Mouse (Mus musculus) testis, postnatal 14 days (tissue): ENCODE measurements around the gene Fbxl17.

ENCODE experiments used
- DNase-seq: peaks from one replicate; pipeline ENCODE4 v3.0.0; 2021; ENCODE audit warnings: low spot score

Fbxl17 gene

DNA sequence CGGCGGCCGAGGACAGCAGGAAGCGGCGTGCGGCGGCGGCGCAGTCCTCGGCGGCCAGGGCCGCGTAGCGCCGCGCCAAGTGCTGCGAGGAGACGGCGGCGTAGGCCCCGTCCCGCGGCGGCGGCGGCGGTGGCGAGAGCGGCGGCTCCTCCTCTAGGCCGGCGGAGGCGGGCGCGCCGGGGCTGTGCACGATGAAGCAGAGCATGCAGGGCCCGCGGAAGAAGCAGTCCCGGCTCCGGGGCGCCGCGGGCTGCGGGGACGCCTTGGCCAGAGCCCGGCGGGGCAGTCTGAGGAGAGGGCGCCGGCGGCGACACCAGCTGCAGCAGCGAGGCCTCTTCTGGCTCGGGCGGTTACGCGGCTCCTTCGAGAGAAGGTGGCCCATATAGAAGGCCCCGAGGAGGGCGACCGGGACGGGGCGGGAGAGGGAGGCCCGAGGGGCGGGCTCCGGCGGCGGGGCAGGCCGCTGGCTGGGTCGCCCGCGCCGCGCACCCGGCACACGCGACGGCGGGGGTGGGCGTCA lies at the start of gene Fbxl17:
Gene Fbxl17 (minus strand): TSS at position 382 of the 520 bp plus-strand sequence.
- peak; percentile 80 for DNase-seq

DNA sequence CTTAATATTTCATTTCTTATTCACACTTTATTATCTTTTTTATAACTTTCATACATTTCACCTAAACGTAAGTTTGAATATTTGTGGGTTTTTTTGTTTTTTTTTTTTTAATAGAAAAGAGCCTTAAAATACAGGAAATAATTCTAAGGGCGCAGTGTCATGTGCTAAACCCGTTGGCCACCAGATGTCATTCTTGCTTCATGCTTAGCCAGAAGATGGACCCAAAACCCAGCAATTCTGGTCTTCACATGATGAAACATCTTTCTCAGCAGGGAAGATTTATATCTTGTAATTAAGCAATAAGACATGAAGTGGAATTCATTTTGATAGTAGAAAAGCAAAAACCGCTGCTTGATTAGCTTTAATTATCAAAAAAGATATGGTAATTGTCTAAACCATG lies 47.6 kb upstream of the Fbxl17 start:
- no peak for DNase-seq

DNA sequence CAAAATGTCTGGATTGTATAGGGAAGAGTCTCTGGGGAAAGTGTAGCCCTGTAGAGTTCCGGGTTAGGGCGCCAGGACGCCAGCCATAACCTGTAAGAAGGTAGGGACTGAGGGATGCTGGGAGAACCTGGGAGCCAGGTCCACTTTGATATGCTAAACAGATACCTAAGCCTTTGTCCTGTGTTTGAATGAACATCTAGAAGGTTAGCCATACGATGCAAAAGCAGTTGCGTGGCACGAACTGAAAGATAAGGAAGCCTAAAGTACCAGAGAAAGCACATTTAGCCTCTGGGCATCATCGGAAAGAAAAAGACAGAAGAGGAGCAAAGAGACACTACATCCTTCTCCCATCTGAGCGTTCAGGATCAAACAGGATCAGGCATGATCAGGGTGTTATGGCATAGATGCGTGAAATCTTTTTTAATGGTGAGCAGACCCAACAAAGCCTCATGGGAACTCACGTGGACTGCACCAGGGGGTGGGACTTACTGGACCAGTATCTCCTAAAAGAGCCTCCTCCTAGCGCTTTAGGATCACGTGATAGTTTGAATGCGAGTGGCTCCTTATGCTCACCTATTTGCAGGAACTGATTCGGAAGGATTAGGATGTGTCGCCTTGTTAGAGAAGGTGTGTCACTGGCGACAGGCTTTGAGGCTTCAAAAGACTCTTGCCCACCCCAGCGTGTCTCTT lies 34.9 kb upstream of the Fbxl17 start:
- no peak for DNase-seq

DNA sequence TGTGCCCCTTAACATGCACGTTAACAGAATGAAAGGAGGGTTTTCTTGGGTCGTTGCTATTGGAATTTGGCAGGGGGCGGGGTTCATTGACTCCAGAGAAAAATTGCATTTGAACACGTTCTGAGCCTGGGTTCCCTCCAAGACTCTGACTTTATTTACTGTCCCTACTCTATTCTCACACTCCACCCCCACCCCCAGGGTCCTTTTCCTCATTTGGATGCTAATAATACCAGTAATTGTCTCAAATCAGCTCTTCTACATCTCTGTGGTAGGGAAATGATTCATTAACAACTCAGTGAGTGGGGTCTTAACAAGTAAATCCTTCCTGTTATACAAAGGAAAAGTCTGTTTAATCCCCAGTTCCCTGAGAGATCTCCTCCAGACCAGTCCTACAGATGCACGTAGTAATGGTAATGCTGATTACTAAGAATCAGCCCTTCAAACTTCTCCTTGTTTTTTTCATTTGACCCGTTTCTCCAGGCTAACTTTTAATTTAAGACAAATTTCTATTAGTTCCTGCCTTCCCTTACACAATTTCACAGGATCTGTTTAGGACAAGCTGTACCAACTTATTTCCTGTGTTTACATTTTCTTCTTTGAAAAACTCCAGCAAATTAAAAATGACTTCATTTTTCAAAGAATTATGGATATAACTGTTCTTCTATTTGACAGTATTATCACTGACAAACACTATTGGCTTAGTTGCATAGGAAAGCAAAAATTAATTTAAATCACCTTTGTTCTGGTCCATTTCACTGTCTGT lies 33.4 kb upstream of the Fbxl17 start:
- no peak for DNase-seq

GRCm38 (mm10) chr17:63529476-63529875 lies 29.7 kb upstream of the Fbxl17 start:
- no peak for DNase-seq

DNA sequence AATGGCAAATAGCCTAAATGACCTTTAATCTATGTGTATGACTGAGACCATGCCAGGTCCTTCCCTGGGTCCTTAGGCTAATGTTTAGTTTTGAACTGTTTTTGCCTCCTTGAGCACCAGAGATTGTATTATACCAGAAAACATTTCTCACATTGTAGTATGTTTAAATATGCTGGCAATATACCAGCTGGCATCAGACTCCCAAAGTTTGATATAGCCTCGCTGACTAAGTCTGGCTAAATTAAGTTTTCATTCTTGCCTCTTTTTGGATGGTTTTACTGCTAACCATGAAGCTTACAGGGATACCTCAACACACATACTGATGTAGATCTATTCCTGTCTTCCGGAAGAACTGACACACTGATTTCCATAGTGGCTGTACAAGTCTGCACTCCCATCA lies 20.9 kb upstream of the Fbxl17 start:
- no peak for DNase-seq

DNA sequence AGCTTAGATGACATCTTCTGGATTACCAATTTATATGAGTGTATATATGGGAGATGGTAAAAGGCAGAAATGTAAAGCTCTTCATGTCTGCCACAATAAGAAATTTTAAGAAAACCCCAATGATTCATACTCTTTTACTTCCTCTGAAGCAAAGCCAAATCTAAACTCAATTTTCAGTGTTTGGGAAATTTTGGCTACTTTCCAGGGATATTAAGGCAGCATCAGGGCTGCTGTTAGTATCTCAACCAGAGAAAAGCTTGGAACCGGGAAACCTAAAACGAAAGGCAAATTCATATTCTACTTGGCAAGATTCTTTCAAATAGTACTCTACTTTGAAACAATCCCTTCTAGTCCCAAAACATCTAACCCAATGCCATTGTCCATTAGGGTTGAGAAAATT lies 10.6 kb upstream of the Fbxl17 start:
- DNase-seq: no peak

DNA sequence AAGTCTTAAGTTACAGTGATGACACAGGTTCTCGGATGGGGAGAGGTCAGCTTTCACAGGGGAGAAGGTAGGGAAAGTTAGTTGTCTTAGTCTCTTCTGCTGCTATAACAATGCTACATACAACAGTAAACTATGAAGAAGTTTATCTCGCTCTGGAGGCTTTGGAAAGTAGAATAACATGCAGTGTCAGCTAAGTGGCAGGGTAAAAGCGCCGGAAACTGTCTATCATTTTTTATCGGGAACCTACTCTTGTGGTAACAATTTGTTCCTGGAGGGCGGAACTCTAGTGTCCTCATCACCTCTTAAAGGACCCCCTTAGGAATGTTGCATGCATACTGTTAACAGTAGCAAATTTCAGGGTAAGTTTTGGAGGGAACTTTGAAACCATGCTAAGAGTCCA lies 1.3 kb upstream of the Fbxl17 start:
- no peak for DNase-seq

- DNase-seq: peak; percentile 84
Observed at GRCm38 (mm10) chr17:63500156-63500834, 478 bp upstream of the Fbxl17 start.

- DNase-seq: peak; percentile 51
Observed at GRCm38 (mm10) chr17:63498717-63499635, 841 bp downstream of the Fbxl17 start.

GRCm38 (mm10) chr17:63498182-63498716 lies 1.6 kb downstream of the Fbxl17 start:
- no peak for DNase-seq

DNA sequence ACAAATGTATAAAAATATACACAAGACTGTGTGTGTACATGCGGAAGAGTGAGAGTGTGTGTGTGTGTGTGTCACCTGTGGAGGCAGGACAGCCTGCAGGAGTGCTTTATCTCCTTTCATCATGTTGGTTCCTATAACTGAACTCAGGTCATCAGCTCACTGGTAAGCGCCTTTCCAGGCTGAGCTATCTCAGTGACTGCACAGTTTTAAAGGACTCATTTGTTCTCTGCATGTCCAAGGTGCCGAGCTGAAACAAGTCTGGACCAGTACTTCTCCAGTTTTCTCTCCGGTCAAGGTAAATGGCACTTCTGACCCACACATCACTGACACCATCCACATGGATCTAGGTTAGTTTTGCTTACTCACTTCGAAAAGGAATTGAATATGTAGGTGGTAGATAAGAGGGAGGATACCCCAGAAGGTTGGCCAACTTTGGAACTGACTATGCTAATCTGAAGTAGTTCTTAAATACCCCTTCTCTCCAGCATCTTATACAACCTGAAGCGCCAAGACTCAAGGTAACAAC lies 2.5 kb downstream of the Fbxl17 start:
- DNase-seq: no peak

DNA sequence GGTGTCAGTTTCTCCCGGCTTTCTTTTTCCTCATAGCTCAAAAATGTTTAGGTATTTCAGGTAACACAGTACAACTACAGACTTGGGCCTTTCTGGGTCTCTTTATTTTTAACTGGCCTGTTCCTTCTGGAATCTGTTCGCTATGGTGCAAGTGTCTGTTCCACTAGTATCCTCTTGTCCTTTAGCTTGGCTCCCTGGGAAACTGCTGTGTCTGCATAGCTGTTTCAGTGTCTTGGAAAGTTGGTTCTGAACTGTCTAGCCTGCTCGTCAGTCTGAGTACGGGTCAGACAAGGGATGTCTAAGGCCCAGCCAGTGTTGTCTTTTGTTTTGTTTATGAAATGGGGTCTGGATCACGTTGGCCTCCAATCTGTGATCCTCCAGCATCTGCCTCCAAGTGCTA lies 3.7 kb downstream of the Fbxl17 start:
- no peak for DNase-seq

DNA sequence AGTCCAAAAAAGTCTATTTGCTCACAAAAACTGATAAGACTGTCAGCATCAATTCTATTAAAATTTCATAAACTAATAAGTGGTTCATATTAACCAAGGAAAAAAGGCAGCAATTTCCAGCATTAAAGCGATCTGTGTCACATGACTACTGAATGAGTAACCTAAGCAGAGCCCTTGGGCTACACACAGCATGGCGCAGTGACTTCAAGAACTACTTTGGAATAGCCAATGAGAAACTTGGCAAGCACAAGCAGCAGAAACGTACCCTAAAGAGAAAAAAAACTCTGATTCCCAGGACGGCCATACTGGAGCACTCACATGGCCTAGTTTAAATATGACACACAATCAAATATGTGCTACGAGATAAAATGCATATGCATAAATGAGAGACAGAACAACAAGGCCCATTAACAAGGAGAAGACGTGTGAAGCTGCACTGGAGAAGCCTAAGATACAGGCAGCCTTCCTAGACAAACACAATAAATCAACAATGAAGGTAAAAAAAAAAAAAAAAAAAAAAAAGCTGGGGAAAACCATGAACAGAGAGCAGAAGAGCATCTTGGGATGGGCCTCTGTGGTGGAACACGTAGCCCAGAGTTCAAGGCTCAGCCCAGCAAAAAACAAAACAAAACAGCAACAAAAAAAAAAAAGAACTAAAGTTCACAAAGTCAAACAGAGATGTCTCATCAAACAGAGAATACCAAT lies 5.8 kb downstream of the Fbxl17 start:
- DNase-seq: no peak

- no peak for DNase-seq
Observed at GRCm38 (mm10) chr17:63493274-63493673, 6.5 kb downstream of the Fbxl17 start.

DNA sequence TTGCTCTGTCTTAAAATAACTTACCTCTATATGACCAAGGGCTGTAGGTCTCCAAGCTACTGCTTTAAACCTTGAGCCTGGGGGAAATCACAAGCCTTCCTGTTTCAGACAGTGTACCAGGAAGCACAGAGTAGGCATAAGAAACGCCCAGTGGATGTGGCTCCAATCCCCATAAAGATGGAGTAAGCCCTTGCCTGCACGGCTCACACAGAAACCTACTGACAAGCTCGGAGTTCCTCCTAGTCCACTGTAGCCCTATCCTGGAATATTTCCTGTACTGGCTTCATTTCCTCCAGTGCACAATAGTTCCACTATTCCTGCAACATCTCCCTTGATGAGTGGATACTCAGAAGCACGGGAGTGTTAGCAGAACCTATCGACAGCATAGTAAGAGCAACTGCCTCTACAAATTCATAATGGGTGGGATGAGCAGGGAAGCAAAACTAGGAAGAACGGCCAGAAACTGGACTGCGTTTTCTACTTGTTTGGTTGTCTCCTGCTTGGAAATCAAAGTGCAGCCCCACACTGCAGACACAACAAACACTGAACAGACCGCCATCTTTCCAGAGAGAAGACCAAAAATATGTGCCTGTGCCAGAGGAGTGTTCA lies 7.0 kb downstream of the Fbxl17 start:
- DNase-seq: no peak

DNA sequence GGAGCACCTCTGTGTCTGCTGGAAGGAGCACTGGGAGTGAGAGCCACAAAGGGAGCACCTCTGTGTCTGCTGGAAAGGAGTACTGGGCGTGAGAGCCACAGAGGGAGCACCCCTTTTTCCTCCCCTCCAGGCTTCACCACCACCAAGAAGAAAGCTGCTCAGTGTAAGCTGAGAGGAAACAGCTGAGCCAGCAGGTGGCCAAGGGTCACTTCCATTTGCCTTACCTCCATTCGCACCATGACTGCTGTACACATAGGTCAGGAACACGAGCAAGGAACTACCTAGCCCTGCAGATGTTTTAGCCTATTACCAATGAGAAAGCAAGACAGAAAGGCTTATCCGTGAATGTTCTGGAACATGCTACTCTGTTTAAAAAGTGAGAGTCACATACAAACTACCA lies 10.3 kb downstream of the Fbxl17 start:
- no peak for DNase-seq

GRCm38 (mm10) chr17:63467866-63468265 lies 32.0 kb downstream of the Fbxl17 start:
- DNase-seq: no peak

- DNase-seq: no peak
Observed at GRCm38 (mm10) chr17:63465239-63465638, 34.6 kb downstream of the Fbxl17 start.

- DNase-seq: no peak
Observed at GRCm38 (mm10) chr17:63462512-63462911, 37.3 kb downstream of the Fbxl17 start.
